Mouse (Mus musculus) forebrain, embryonic 15.5 days (tissue): Measurements from ENCODE around the gene Desi1. TPM values are rescaled to one million over a fixed set of nuclear protein-coding genes. Genes with fewer than 3 reads are reported as not detected.

Source experiments
- ATAC-seq: fragments of 200-750 bp; cut with Nextera tagmentation; replicated peaks from 2 replicates; pipeline ENCODE4 v1.8.0; 2017; ENCODE audit warnings: mild to moderate bottlenecking, moderate TSS enrichment, moderate library complexity
- H3K27ac ChIP-seq: fragments of 300-500 bp; sonication (generic); replicated peaks from 2 replicates; pipeline ENCODE4 v1.5.1; 2015; ENCODE audit warnings: mild to moderate bottlenecking, inconsistent platforms
- H3K27me3 ChIP-seq: fragments of 300-500 bp; sonication (generic); 2 replicates; pipeline ENCODE4 v1.6.1; 2015; ENCODE audit warnings: inconsistent platforms
- H3K36me3 ChIP-seq: fragments of 300-500 bp; sonication (generic); 2 replicates; pipeline ENCODE4 v1.6.1; 2015; ENCODE audit warnings: mild to moderate bottlenecking, inconsistent platforms
- H3K4me1 ChIP-seq: fragments of 300-500 bp; sonication (generic); 2 replicates; pipeline ENCODE4 v1.6.1; 2015; ENCODE audit warnings: inconsistent platforms
- H3K4me2 ChIP-seq: fragments of 300-500 bp; sonication (generic); replicated peaks from 2 replicates; pipeline ENCODE4 v1.6.1; 2015; ENCODE audit warnings: mild to moderate bottlenecking, inconsistent platforms
- H3K4me3 ChIP-seq: fragments of 300-500 bp; sonication (generic); 2 replicates; pipeline ENCODE4 v1.5.1; 2015; ENCODE audit warnings: mild to moderate bottlenecking, inconsistent platforms
- H3K9ac ChIP-seq: fragments of 300-500 bp; sonication (generic); replicated peaks from 2 replicates; pipeline ENCODE4 v1.6.1; 2015; ENCODE audit warnings: mild to moderate bottlenecking, inconsistent platforms
- H3K9me3 ChIP-seq: fragments of 300-500 bp; sonication (generic); 2 replicates; pipeline ENCODE4 v1.6.1; 2016; ENCODE audit warnings: inconsistent platforms
- WGBS: fragments of 180-500 bp; shearing (Covaris S2); methylation state at CpG from one replicate; pipeline ENCODE4 v1.1.7; 2015; ENCODE audit warnings: mixed read lengths; 5-methylcytosine and 5-hydroxymethylcytosine counted together
- polyA plus RNA-seq: library from polyadenylated mRNA; unstranded; fragments of >200 nt; fragmentation: Nextera tagmentation; extraction: Ambion mirVana; gene quantifications from 2 replicates; pipeline ENCODE4 v1.2.1, GENCODE M21; 2015

Desi1 gene
- polyA plus RNA-seq, 1 experiment from 2014 or later: 44.7 TPM

DNA sequence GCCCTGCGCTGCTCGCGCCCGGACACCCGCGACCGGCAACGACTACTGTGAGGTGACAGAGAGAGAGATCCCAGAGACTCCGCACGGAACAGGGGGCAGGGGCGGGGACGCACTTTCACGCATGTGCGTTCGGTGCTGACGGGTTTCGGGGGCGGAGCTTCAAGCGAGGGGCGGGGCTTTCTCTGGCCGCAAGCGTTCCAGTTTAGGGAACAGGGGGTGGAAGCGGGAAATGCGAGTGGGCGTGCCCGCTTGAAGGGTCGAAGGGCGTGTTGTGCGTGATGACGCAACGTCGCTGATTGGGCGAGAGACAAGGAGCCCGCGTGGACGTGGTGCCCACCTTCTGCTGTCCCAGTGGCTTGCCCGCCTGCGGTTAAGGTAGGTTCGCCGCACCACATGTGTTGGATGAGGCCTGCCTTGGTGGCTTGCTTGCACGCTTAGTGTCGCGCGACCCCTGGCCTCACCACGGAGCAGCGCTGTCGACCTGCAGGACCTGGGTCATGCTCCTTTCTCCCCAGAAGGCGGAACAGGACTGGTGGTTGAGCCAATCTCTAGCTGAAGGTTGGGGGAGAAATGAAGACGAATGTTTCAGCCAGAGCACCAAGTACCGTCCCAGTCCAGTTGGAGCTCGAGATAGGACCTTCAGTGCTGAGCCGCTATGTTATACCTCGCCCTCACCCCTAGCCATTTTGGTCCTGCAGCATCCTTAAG is 17.4 kb downstream of the Desi1 start:
- H3K4me2 ChIP-seq: peak overlapping the region; percentile 87
- peak overlapping the region; percentile 83 for H3K9ac ChIP-seq
- no peaks in the 10 kb centered on the region for H3K27me3 ChIP-seq
- WGBS: 0% methylated on average over 53 of the region's 53 CpGs
- peaks cover 11% of the 10 kb centered on the region for H3K36me3 ChIP-seq
- H3K4me3 ChIP-seq: peak overlapping the region; percentile 74
- peaks cover 32% of the 10 kb centered on the region for H3K4me1 ChIP-seq
- peak; percentile 97 for ATAC-seq
- H3K27ac ChIP-seq: peak overlapping the region; percentile 82
- no peaks in the 10 kb centered on the region for H3K9me3 ChIP-seq

- Histone ChIP-seq H3K4me1 (peaks cover 32% of the 10 kb centered on the region), H3K36me3 (peaks cover 10% of the 10 kb centered on the region), H3K4me2 (peak overlapping the region; percentile 87), H3K9ac (peak overlapping the region; percentile 83), H3K4me3 (peak overlapping the region; percentile 74), H3K9me3 (no peaks in the 10 kb centered on the region), H3K27ac (peak overlapping the region; percentile 82), H3K27me3 (no peaks in the 10 kb centered on the region)
- under 1% methylated on average over 39 of the region's 39 CpGs for WGBS
- peak; percentile 4; the same call in 1 of the 2 replicates for ATAC-seq
Measured at GRCm38 (mm10) chr15:82015392-82016100, 18.1 kb downstream of the Desi1 start.

DNA sequence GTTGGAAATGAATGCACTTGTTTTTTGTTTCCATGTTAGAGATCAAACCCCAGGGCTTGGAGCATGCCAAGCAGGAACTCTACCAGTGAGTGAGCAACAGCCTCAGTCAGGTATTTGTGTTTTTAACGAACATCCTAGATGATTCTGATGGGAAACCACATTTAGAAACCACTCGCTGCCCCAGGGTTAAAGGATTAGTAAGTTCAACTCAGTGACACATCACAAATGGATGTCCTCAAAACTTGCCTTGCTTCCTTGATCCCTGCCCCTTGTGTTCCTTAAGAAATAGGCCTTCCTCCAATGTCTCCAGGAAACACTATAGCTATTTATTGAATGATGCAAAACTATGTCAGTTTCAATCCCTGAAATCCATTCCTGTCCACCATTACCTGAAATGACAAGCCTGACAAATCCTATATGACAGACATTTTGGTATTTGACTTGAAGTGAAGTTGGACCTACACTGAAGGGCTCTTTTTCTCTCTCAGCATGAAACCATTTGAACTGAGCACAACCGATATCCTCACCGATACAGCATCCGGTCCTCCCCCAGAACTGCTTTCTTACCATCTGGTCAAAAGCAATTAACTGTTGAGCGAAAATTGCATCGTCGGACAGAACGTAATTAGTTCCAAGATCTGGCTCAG is 18.8 kb downstream of the Desi1 start:
- Histone ChIP-seq H3K36me3 (peaks cover 8% of the 10 kb centered on the region), H3K9ac (peak overlapping the region; percentile 83), H3K27me3 (no peaks in the 10 kb centered on the region), H3K4me2 (peak overlapping the region; percentile 87), H3K4me3 (peak overlapping the region; percentile 74), H3K27ac (peak overlapping the region; percentile 82; the same call in 1 of the 2 replicates), H3K4me1 (peaks cover 32% of the 10 kb centered on the region), H3K9me3 (no peaks in the 10 kb centered on the region)
- WGBS: 13% methylated on average over 9 of the region's 9 CpGs
- no peak for ATAC-seq

DNA sequence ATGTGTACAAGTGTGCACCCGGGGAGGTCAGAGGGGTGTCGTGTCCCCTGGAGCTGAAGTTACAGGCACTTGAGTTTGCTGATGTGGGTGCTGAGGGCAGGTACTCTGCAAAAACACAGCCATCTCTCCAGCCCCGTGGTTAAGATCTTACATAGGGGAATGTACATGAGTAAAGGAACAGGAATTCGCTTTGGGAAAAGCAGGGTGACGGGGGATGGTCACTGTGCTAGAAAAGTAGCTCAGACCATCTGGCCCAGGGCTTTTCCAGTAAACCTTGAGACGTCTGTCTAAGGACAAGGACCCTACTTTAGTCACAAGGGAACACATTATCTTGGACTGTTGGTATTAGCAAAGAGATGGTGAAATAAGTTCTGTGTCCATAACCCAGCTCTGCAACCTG is 21.7 kb downstream of the Desi1 start:
- Histone ChIP-seq H3K27me3 (no peaks in the 10 kb centered on the region), H3K4me1 (peaks cover 21% of the 10 kb centered on the region), H3K9ac (no peak overlapping the region), H3K9me3 (no peaks in the 10 kb centered on the region), H3K27ac (no peak overlapping the region), H3K36me3 (no peaks in the 10 kb centered on the region), H3K4me3 (no peak overlapping the region), H3K4me2 (no peak overlapping the region)
- 89% methylated on average over 6 of the region's 6 CpGs for WGBS
- no peak for ATAC-seq

DNA sequence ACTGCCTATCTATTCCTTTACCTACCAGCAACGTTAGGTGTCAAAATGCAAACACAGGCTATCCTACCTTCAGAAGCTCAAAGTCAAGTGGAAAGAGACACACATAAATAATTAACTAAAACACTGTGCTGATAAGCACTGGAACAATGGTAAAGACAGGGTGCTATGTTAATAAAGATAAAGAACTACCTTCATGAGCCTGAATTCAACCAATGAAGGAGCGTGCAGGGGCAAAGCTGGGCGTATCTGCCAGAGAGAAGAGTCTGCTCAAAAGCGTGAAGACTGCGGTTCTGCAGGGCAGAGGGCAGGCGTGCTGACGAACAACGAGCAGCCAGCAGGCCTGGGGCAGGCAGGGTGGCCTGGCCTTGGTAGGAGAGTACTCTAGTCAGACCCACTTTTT is 29.4 kb downstream of the Desi1 start:
- Histone ChIP-seq H3K9me3 (no peaks in the 10 kb centered on the region), H3K27me3 (no peaks in the 10 kb centered on the region), H3K9ac (no peak overlapping the region), H3K27ac (no peak overlapping the region), H3K36me3 (peaks cover 29% of the 10 kb centered on the region), H3K4me3 (no peak overlapping the region), H3K4me2 (no peak overlapping the region), H3K4me1 (no peaks in the 10 kb centered on the region)
- 94% methylated on average over 8 of the region's 8 CpGs for WGBS
- ATAC-seq: no peak

DNA sequence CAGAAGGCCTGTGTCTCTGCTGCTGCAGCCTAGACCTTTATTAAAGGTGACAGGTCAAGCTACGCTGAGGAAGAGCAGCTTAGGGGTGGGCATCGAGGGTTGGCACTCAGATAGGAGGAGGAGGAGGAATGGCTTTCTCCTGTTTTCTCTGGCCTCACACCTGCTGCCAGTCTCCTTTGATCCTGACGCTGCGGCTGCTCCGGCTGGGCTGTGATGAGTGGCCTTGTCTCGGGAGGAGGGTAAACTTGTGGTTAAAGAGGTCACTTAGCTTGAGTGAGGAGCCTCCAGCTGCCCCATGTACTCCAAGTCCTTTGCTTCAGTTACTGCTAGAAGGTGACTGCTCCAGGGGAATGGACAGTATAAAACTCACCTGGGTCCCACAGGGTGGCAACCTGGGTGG is 39.7 kb downstream of the Desi1 start:
- WGBS: 93% methylated on average over 6 of the region's 6 CpGs
- peaks cover 39% of the 10 kb centered on the region for H3K36me3 ChIP-seq

DNA sequence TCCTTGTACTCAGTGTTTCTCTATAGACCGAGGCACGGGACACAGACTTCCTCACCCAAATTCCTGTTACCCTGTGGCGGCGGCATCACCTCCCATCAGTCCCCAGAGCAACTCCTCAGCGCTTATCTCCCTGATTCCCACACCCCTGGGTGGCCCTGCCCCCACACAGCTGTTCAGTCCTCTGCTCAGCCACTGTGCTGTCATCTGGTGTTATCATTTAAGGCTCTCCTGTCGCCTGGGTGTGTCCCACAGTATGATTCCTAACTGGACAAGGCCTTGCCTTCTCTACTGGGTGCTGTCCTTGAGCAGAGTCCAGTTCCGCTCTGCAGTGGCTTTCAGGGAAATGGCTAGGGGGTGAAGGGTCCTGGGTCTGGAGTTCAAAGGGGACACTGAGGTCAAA is 43.1 kb downstream of the Desi1 start:
- Histone ChIP-seq H3K9me3 (no peaks in the 10 kb centered on the region), H3K27me3 (no peaks in the 10 kb centered on the region), H3K4me1 (peaks cover 10% of the 10 kb centered on the region), H3K27ac (no peak overlapping the region), H3K9ac (no peak overlapping the region), H3K36me3 (peaks cover 17% of the 10 kb centered on the region), H3K4me3 (no peak overlapping the region), H3K4me2 (no peak overlapping the region)
- WGBS: 58% methylated on average over 7 of the region's 7 CpGs
- ATAC-seq: no peak

More for the DNA sequence above, 39.7 kb downstream of the Desi1 start:
- Histone ChIP-seq H3K4me2 (no peak overlapping the region), H3K27me3 (no peaks in the 10 kb centered on the region), H3K9ac (no peak overlapping the region), H3K27ac (no peak overlapping the region), H3K4me3 (no peak overlapping the region), H3K4me1 (peaks cover 6% of the 10 kb centered on the region; the same call in 1 of the 2 replicates), H3K9me3 (no peaks in the 10 kb centered on the region)
- ATAC-seq: no peak

DNA sequence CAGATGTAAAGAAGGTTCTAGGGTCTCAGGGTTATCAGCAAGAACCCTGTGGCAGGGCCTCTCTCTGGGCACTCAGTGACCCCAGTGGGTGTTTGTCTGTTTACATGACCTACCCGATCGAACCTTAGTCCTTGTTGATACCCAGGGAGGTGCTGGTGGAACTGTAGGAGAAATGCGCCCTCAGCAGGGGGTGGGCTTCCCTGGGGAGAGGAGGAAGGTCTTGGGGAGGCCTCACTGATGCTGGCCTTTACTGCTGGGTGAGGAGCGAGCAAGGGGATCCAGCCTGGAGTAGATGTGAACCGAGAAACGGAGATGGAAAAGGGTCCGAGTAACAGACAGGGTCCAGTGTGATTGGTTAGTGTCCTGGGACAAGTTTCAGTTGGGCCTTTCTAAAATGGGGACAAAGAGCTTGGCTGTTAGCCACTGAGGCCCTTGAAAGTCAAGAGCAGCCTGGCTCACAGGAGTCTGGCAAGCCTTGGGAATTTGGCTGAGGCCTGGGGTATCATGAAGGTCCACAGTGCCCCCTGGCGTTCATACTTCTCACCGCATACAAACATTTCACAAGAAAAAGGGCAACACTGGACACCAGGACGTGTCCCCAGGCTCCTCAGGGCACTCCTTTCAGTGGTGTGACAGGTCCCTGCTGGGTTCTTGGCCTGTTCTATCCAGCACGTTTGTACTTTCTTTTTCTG is 44.1 kb downstream of the Desi1 start:
- Histone ChIP-seq H3K36me3 (peaks cover 8% of the 10 kb centered on the region), H3K27me3 (no peaks in the 10 kb centered on the region), H3K9ac (no peak overlapping the region; the same call in 1 of the 2 replicates), H3K9me3 (no peaks in the 10 kb centered on the region), H3K4me3 (no peak overlapping the region), H3K4me1 (peaks cover 17% of the 10 kb centered on the region), H3K4me2 (no peak overlapping the region), H3K27ac (0 out of 2 replicates have a peak overlapping the region, but pooled peaks have one; percentile 20)
- WGBS: 36% methylated on average over 11 of the region's 11 CpGs
- peak; percentile 66 for ATAC-seq

- 78% methylated on average over 3 of the region's 3 CpGs for WGBS
- H3K27ac ChIP-seq: no peak within 1 kb of the TSS
- ATAC-seq: no peak
Measured at GRCm38 (mm10) chr15:81987646-81988045, 46.0 kb downstream of the Desi1 start, which contains the start of gene Xrcc6. Xrcc6 (plus strand) TSS chr15:81987835.

DNA sequence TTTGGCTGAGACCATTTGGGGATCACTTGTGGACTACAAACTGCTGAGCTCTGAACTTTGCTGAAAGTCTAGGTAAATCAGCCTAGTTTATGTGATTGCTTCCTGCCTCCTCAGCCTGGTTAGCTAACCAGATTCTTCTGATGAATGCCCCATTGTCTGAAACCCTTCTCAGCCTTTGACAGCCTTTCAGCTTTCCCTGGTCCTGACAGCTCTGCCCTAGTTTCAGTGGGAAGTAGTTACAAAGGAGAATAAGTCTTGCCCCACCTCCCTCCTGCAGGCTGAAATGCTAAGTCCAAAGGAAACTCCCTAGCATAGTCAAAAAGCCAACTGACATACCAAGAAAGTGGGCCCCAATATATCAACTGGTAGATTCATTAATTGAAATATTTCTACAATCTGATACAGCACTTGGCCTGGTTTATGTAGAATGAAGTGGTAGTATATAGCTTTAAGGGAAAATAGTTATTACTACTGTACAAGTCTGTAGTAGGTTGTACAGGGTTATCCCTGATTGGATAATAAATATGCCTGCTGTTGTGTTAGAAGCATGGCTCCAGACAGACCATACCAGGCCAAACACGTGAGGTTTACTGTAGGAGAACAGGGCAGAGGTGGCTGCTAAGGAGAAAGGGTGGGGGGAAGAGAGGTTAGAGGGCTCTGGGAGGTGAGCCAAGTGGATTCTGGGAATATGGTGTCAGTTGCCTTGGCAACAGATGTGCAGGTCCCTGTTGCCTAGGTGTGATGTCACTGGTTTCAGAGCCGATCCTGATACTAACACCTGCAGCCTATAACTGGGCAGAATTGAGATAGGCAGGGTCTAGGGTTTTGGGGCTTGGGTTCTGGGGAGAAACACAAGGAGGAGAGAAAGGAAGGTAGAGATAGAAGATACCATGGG is 48.1 kb downstream of the Desi1 start:
- no peak overlapping the region for H3K4me2 ChIP-seq
- 35% methylated on average over 2 of the region's 2 CpGs for WGBS
- no peak overlapping the region for H3K9ac ChIP-seq
- H3K4me3 ChIP-seq: no peak overlapping the region
- no peak for ATAC-seq
- H3K9me3 ChIP-seq: no peaks in the 10 kb centered on the region
- H3K27ac ChIP-seq: peak overlapping the region; percentile 49
- no peaks in the 10 kb centered on the region for H3K36me3 ChIP-seq
- H3K27me3 ChIP-seq: no peaks in the 10 kb centered on the region
- peaks cover 17% of the 10 kb centered on the region for H3K4me1 ChIP-seq

More at GRCm38 (mm10) chr15:81987646-81988045, 46.0 kb downstream of the Desi1 start, which contains the start of gene Xrcc6:
- Histone ChIP-seq H3K9me3 (no peaks in the 10 kb centered on the region), H3K4me1 (peaks cover 17% of the 10 kb centered on the region), H3K9ac (no peak within 1 kb of the TSS), H3K4me3 (no peak within 1 kb of the TSS), H3K4me2 (no peak within 1 kb of the TSS), H3K36me3 (no peaks in the 10 kb centered on the region), H3K27me3 (no peaks in the 10 kb centered on the region)

GRCm38 (mm10) chr15:81982173-81982572 is 51.5 kb downstream of the Desi1 start:
- Histone ChIP-seq H3K36me3 (no peaks in the 10 kb centered on the region), H3K9me3 (no peaks in the 10 kb centered on the region), H3K4me1 (peaks cover 12% of the 10 kb centered on the region), H3K27me3 (no peaks in the 10 kb centered on the region), H3K4me3 (no peak overlapping the region), H3K27ac (no peak overlapping the region), H3K9ac (no peak overlapping the region), H3K4me2 (no peak overlapping the region)
- 76% methylated on average over 1 of the region's 1 CpGs for WGBS
- ATAC-seq: no peak
